Mouse (Mus musculus): ENCODE data around the gene Nos1ap. TPM values are rescaled to one million over a fixed set of nuclear protein-coding genes. Genes with fewer than 3 reads are reported as not detected.

Nos1ap gene
- polyA plus RNA-seq, 1 experiment from 2014 or later, result 6.3 TPM

- H3K27me3 ChIP-seq (ENCODE audit: control insufficient read depth, insufficient read depth, low read depth, low read length), result no peaks in the 10 kb centered on the region
- ATAC-seq (ENCODE audit: low read depth), result no peak
- H3K4me1 ChIP-seq (ENCODE audit: control insufficient read depth, low read depth, low read length), result no peaks in the 10 kb centered on the region
Observed at GRCm38 (mm10) chr1:170422188-170422587, 167.5 kb downstream of the Nos1ap start.

GRCm38 (mm10) chr1:170419961-170420360 is 169.7 kb downstream of the Nos1ap start:
- no peaks in the 10 kb centered on the region for H3K36me3 ChIP-seq (ENCODE audit: control insufficient read depth, insufficient read depth)
- no peak for ATAC-seq (ENCODE audit: low read depth)
- H3K9me3 ChIP-seq (replicated peaks; ENCODE audit: control insufficient read depth, low read length), result no peaks in the 10 kb centered on the region
- no peak overlapping the region for H3K4me3 ChIP-seq (ENCODE audit: low read depth, low read length)
- 68% methylated on average over 3 of the region's 3 CpGs for WGBS (ENCODE audit: insufficient replicate concordance)
- no peak overlapping the region for H3K4me2 ChIP-seq (ENCODE audit: low read depth, low read length)
- no peak overlapping the region for H3K27ac ChIP-seq (ENCODE audit: low read length)
- no peak overlapping the region for H3K9ac ChIP-seq (ENCODE audit: low read depth, low read length)
- no peaks in the 10 kb centered on the region for H3K27me3 ChIP-seq (ENCODE audit: control insufficient read depth, insufficient read depth, low read depth, low read length)
- no peaks in the 10 kb centered on the region for H3K4me1 ChIP-seq (ENCODE audit: control insufficient read depth, low read depth, low read length)

More at GRCm38 (mm10) chr1:170422188-170422587, 167.5 kb downstream of the Nos1ap start:
- WGBS (ENCODE audit: insufficient replicate concordance), result 63% methylated on average over 4 of the region's 4 CpGs
- H3K27ac ChIP-seq (ENCODE audit: low read length), result no peak overlapping the region
- H3K4me3 ChIP-seq (ENCODE audit: low read depth, low read length), result no peak overlapping the region
- H3K9ac ChIP-seq (ENCODE audit: low read depth, low read length), result no peak overlapping the region
- no peaks in the 10 kb centered on the region for H3K9me3 ChIP-seq (replicated peaks; ENCODE audit: control insufficient read depth, low read length)
- no peak overlapping the region for H3K4me2 ChIP-seq (ENCODE audit: low read depth, low read length)
- H3K36me3 ChIP-seq (ENCODE audit: control insufficient read depth, insufficient read depth), result no peaks in the 10 kb centered on the region

GRCm38 (mm10) chr1:170418131-170418530 is 171.5 kb downstream of the Nos1ap start:
- Histone ChIP-seq H3K27me3 (ENCODE audit: control insufficient read depth, insufficient read depth, low read depth, low read length) (no peaks in the 10 kb centered on the region), H3K4me1 (ENCODE audit: control insufficient read depth, low read depth, low read length) (no peaks in the 10 kb centered on the region), H3K4me3 (ENCODE audit: low read depth, low read length) (no peak overlapping the region), H3K36me3 (ENCODE audit: control insufficient read depth, insufficient read depth) (no peaks in the 10 kb centered on the region), H3K4me2 (ENCODE audit: low read depth, low read length) (no peak overlapping the region), H3K27ac (ENCODE audit: low read length) (no peak overlapping the region), H3K9me3 (replicated peaks; ENCODE audit: control insufficient read depth, low read length) (no peaks in the 10 kb centered on the region), H3K9ac (ENCODE audit: low read depth, low read length) (no peak overlapping the region)
- ATAC-seq (ENCODE audit: low read depth), result no peak
- whole genome bisulfite sequencing (ENCODE audit: insufficient replicate concordance), result 53% methylated on average over 1 of the region's 1 CpGs

GRCm38 (mm10) chr1:170416967-170417366 is 172.7 kb downstream of the Nos1ap start:
- Histone ChIP-seq H3K27ac (ENCODE audit: low read length) (no peak overlapping the region), H3K4me2 (ENCODE audit: low read depth, low read length) (no peak overlapping the region)
- WGBS (ENCODE audit: insufficient replicate concordance), result 59% methylated on average over 2 of the region's 2 CpGs

GRCm38 (mm10) chr1:170416206-170416605 is 173.5 kb downstream of the Nos1ap start:
- 65% methylated on average over 6 of the region's 6 CpGs for WGBS (ENCODE audit: insufficient replicate concordance)
- no peak for ATAC-seq (ENCODE audit: low read depth)

More at GRCm38 (mm10) chr1:170416967-170417366, 172.7 kb downstream of the Nos1ap start:
- H3K36me3 ChIP-seq (ENCODE audit: control insufficient read depth, insufficient read depth), result no peaks in the 10 kb centered on the region
- no peak overlapping the region for H3K4me3 ChIP-seq (ENCODE audit: low read depth, low read length)
- ATAC-seq (ENCODE audit: low read depth), result no peak
- no peaks in the 10 kb centered on the region for H3K27me3 ChIP-seq (ENCODE audit: control insufficient read depth, insufficient read depth, low read depth, low read length)
- H3K9ac ChIP-seq (ENCODE audit: low read depth, low read length), result no peak overlapping the region
- no peaks in the 10 kb centered on the region for H3K4me1 ChIP-seq (ENCODE audit: control insufficient read depth, low read depth, low read length)
- no peaks in the 10 kb centered on the region for H3K9me3 ChIP-seq (replicated peaks; ENCODE audit: control insufficient read depth, low read length)

GRCm38 (mm10) chr1:170415395-170415794 is 174.3 kb downstream of the Nos1ap start:
- H3K4me1 ChIP-seq (ENCODE audit: control insufficient read depth, low read depth, low read length), result no peaks in the 10 kb centered on the region
- H3K27me3 ChIP-seq (ENCODE audit: control insufficient read depth, insufficient read depth, low read depth, low read length), result no peaks in the 10 kb centered on the region
- ATAC-seq (ENCODE audit: low read depth), result no peak
- 58% methylated on average over 3 of the region's 3 CpGs for WGBS (ENCODE audit: insufficient replicate concordance)
- H3K4me2 ChIP-seq (ENCODE audit: low read depth, low read length), result no peak overlapping the region
- no peak overlapping the region for H3K27ac ChIP-seq (ENCODE audit: low read length)
- H3K9ac ChIP-seq (ENCODE audit: low read depth, low read length), result no peak overlapping the region
- H3K4me3 ChIP-seq (ENCODE audit: low read depth, low read length), result no peak overlapping the region
- H3K9me3 ChIP-seq (replicated peaks; ENCODE audit: control insufficient read depth, low read length), result no peaks in the 10 kb centered on the region
- H3K36me3 ChIP-seq (ENCODE audit: control insufficient read depth, insufficient read depth), result no peaks in the 10 kb centered on the region

More at GRCm38 (mm10) chr1:170416206-170416605, 173.5 kb downstream of the Nos1ap start:
- Histone ChIP-seq H3K27me3 (ENCODE audit: control insufficient read depth, insufficient read depth, low read depth, low read length) (no peaks in the 10 kb centered on the region), H3K9ac (ENCODE audit: low read depth, low read length) (no peak overlapping the region), H3K9me3 (replicated peaks; ENCODE audit: control insufficient read depth, low read length) (no peaks in the 10 kb centered on the region), H3K4me3 (ENCODE audit: low read depth, low read length) (no peak overlapping the region), H3K27ac (ENCODE audit: low read length) (no peak overlapping the region), H3K36me3 (ENCODE audit: control insufficient read depth, insufficient read depth) (no peaks in the 10 kb centered on the region), H3K4me1 (ENCODE audit: control insufficient read depth, low read depth, low read length) (no peaks in the 10 kb centered on the region), H3K4me2 (ENCODE audit: low read depth, low read length) (no peak overlapping the region)

GRCm38 (mm10) chr1:170410402-170411191 is 179.1 kb downstream of the Nos1ap start:
- H3K27ac ChIP-seq (ENCODE audit: low read length), result no peak overlapping the region

GRCm38 (mm10) chr1:170409091-170409490 is 180.6 kb downstream of the Nos1ap start:
- H3K36me3 ChIP-seq (ENCODE audit: control insufficient read depth, insufficient read depth), result no peaks in the 10 kb centered on the region
- no peak overlapping the region for H3K27ac ChIP-seq (ENCODE audit: low read length)
- ATAC-seq (ENCODE audit: low read depth), result no peak
- no peaks in the 10 kb centered on the region for H3K4me1 ChIP-seq (ENCODE audit: control insufficient read depth, low read depth, low read length)
- WGBS (ENCODE audit: insufficient replicate concordance), result 52% methylated on average over 4 of the region's 4 CpGs
- H3K27me3 ChIP-seq (ENCODE audit: control insufficient read depth, insufficient read depth, low read depth, low read length), result no peaks in the 10 kb centered on the region
- no peak overlapping the region for H3K4me3 ChIP-seq (ENCODE audit: low read depth, low read length)
- H3K4me2 ChIP-seq (ENCODE audit: low read depth, low read length), result no peak overlapping the region
- H3K9ac ChIP-seq (ENCODE audit: low read depth, low read length), result no peak overlapping the region
- no peaks in the 10 kb centered on the region for H3K9me3 ChIP-seq (replicated peaks; ENCODE audit: control insufficient read depth, low read length)

More at GRCm38 (mm10) chr1:170410402-170411191, 179.1 kb downstream of the Nos1ap start:
- no peaks in the 10 kb centered on the region for H3K36me3 ChIP-seq (ENCODE audit: control insufficient read depth, insufficient read depth)
- 55% methylated on average over 8 of the region's 8 CpGs for WGBS (ENCODE audit: insufficient replicate concordance)
- H3K9me3 ChIP-seq (replicated peaks; ENCODE audit: control insufficient read depth, low read length), result no peaks in the 10 kb centered on the region
- H3K9ac ChIP-seq (ENCODE audit: low read depth, low read length), result no peak overlapping the region
- ATAC-seq (ENCODE audit: low read depth), result no peak
- no peaks in the 10 kb centered on the region for H3K27me3 ChIP-seq (ENCODE audit: control insufficient read depth, insufficient read depth, low read depth, low read length)
- no peak overlapping the region for H3K4me3 ChIP-seq (ENCODE audit: low read depth, low read length)
- no peak overlapping the region for H3K4me2 ChIP-seq (ENCODE audit: low read depth, low read length)
- H3K4me1 ChIP-seq (ENCODE audit: control insufficient read depth, low read depth, low read length), result no peaks in the 10 kb centered on the region

- Histone ChIP-seq H3K36me3 (ENCODE audit: control insufficient read depth, insufficient read depth) (no peaks in the 10 kb centered on the region), H3K9ac (ENCODE audit: low read depth, low read length) (no peak overlapping the region), H3K27me3 (ENCODE audit: control insufficient read depth, insufficient read depth, low read depth, low read length) (no peaks in the 10 kb centered on the region), H3K4me1 (ENCODE audit: control insufficient read depth, low read depth, low read length) (no peaks in the 10 kb centered on the region), H3K4me2 (ENCODE audit: low read depth, low read length) (no peak overlapping the region), H3K4me3 (ENCODE audit: low read depth, low read length) (no peak overlapping the region), H3K27ac (ENCODE audit: low read length) (no peak overlapping the region), H3K9me3 (replicated peaks; ENCODE audit: control insufficient read depth, low read length) (no peaks in the 10 kb centered on the region)
- no peak for ATAC-seq (ENCODE audit: low read depth)
- 63% methylated on average over 8 of the region's 8 CpGs for WGBS (ENCODE audit: insufficient replicate concordance)
Observed at GRCm38 (mm10) chr1:170406921-170407320, 182.7 kb downstream of the Nos1ap start.

Data from liver, embryonic 16.5 days (tissue).